In genomic region chr1:89042956-89043355, GRCm38 (mm10) we compare ENCODE assay signal across 24 mouse cellular contexts. TPM values are rescaled to one million over a fixed set of nuclear protein-coding genes. Genes with fewer than 3 reads are reported as not detected.
DNase-seq lines count a peak whose midpoint lies in the region; ATAC-seq and TF ChIP-seq lines count a peak whose summit lies in the region.
"Had no signal": no experiment of that assay in that cellular context is flagged by ENCODE, and none has a peak within 500 bp of the region (broad histone marks: within the 10 kb centered on the region; RNA-seq: fewer than 3 reads in every experiment).

No protein-coding gene starts in this region.

- H3K9ac ChIP-seq in heart, adult 2 months (ENCODE audit: low read depth, low read length): no peak overlapping the region
- no peak overlapping the region for H3K9ac ChIP-seq in heart, embryonic 11.5 days (ENCODE audit: low read depth, low read length)
- H3K9ac ChIP-seq: embryonic facial prominence, embryonic 15.5 days; liver, postnatal 0 days; midbrain, embryonic 15.5 days had no signal

- H3K4me3 ChIP-seq in heart, adult 2 months: no peak overlapping the region
- no peak overlapping the region for H3K4me3 ChIP-seq in heart, embryonic 11.5 days (ENCODE audit: low read depth, low read length)
- H3K4me3 ChIP-seq: embryonic facial prominence, embryonic 15.5 days; midbrain, embryonic 15.5 days had no signal

- H3K4me2 ChIP-seq in heart, embryonic 11.5 days: no peak overlapping the region
- H3K4me2 ChIP-seq: embryonic facial prominence, embryonic 15.5 days; midbrain, embryonic 15.5 days had no signal

- H3K9me3 ChIP-seq in heart, embryonic 11.5 days (replicated peaks; ENCODE audit: control insufficient read depth, low read length): no peaks in the 10 kb centered on the region
- H3K9me3 ChIP-seq: embryonic facial prominence, embryonic 15.5 days; midbrain, embryonic 15.5 days had no signal

- intact Hi-C loops in heart, adult 2 months (cut with DNase I): loop anchor here (2.0 to 5.0 kb wide), 2 partner anchors 20 to 126 kb away; no protein-coding TSS in a partner anchor

- ATAC-seq in heart, embryonic 11.5 days (replicated peaks; ENCODE audit: insufficient number of reproducible peaks, low FRiP score, low TSS enrichment): no peak
- peak; percentile 37; the same call in 1 of the 2 replicates for ATAC-seq in granulocyte monocyte progenitor cell, adult 5-6 weeks (replicated peaks; ENCODE audit: poor library complexity, severe bottlenecking)
- ATAC-seq in megakaryocyte, adult 5-6 weeks (ENCODE audit: poor library complexity, severe bottlenecking): peak; percentile 63
- ATAC-seq: forebrain, embryonic 16.5 days; liver, postnatal 0 days; midbrain, embryonic 15.5 days had no signal

- no peak for TF ChIP-seq CTCF in heart, adult 2 months (IDR thresholded peaks at IDR 0.05)

- peak in 1 of 2 experiments; percentile 26 for DNase-seq in heart, adult 2 months
- peak; percentile 48 for DNase-seq in ES-CJ7 (ENCODE audit: low read depth, low spot score)
- no peak for DNase-seq in adrenal gland, postnatal 14 days
- no peak for DNase-seq in right cerebral cortex, adult 2 months (ENCODE audit: low spot score in 2 of 2)
- no peak for DNase-seq in cerebellum, postnatal 10 days
- DNase-seq: adrenal gland, adult 2 months; B cell, adult 2 months; cerebellum, postnatal 14 days; embryo, embryonic 11 days; kidney, adult 18-20 months; layer of hippocampus, postnatal 36 days; liver; liver, postnatal 0 days; retina, postnatal 1 day; right cerebral cortex, postnatal 4 days; thymus, postnatal 14 days had no signal

- peaks cover 3% of the 10 kb centered on the region; the same call in 1 of the 2 replicates for H3K36me3 ChIP-seq in heart, adult 2 months (ENCODE audit: control insufficient read depth, insufficient read depth, low read length)
- no peaks in the 10 kb centered on the region for H3K36me3 ChIP-seq in heart, embryonic 11.5 days (ENCODE audit: control insufficient read depth, insufficient read depth, low read length)
- H3K36me3 ChIP-seq: embryonic facial prominence, embryonic 15.5 days; midbrain, embryonic 15.5 days had no signal

- peaks cover 10% of the 10 kb centered on the region for H3K4me1 ChIP-seq in heart, adult 2 months (ENCODE audit: control insufficient read depth, insufficient read depth, low read length)
- 0 out of 2 replicates have a peak, but pooled peaks cover 4% of the 10 kb centered on the region for H3K4me1 ChIP-seq in heart, embryonic 11.5 days (ENCODE audit: control insufficient read depth, insufficient read depth, low read length)

- H3K79me2 ChIP-seq in heart, adult 2 months (replicated peaks; ENCODE audit: control insufficient read depth, insufficient read depth, low read length): no peaks in the 10 kb centered on the region

- H3K27me3 ChIP-seq in heart, adult 2 months (ENCODE audit: control insufficient read depth, insufficient read depth, low read length): no peaks in the 10 kb centered on the region
- H3K27me3 ChIP-seq in heart, embryonic 11.5 days (ENCODE audit: control insufficient read depth, insufficient read depth, low read length): no peaks in the 10 kb centered on the region
- H3K27me3 ChIP-seq: embryonic facial prominence, embryonic 15.5 days; midbrain, embryonic 15.5 days had no signal

- H3K27ac ChIP-seq in heart, adult 2 months: peak overlapping the region; percentile 83
- no peak overlapping the region for H3K27ac ChIP-seq in heart, embryonic 11.5 days (ENCODE audit: low read depth, low read length)
- H3K27ac ChIP-seq: embryonic facial prominence, embryonic 15.5 days; kidney, postnatal 0 days; midbrain, embryonic 15.5 days had no signal

- whole genome bisulfite sequencing in heart, adult 2 months: 45% methylated on average over 10 of the region's 10 CpGs
- WGBS in heart, embryonic 11.5 days (ENCODE audit: insufficient replicate concordance): 84% methylated on average over 10 of the region's 10 CpGs

- TF ChIP-seq POLR2A in heart, adult 2 months (IDR thresholded peaks at IDR 0.05; ENCODE audit: insufficient read depth, low read depth, low read length): no peak

- TF ChIP-seq EP300 in heart, adult 2 months (IDR thresholded peaks at IDR 0.05; ENCODE audit: insufficient read depth, low read depth, low read length): no peak

RNA-seq across cellular contexts. Expression of gene Sh3bp4, which starts 27.3 kb away (rescaled TPM):
- total RNA-seq in heart, adult 2 months (2021): 10 to 100 TPM in 1 of 2 experiments, 1 to 10 TPM in 1; 10.0 to 11.1 TPM
- polyA plus RNA-seq in heart, adult 2 months (2012; rRNA removed): 8.6 and 10.2 TPM in 2 replicates
- 15.3 and 25.2 TPM in 2 replicates for polyA plus RNA-seq in heart, embryonic 11.5 days (2014; fragmentation: Nextera tagmentation; extraction: Ambion mirVana)
- 0.41 and 0.88 TPM in 2 replicates for total RNA-seq in granulocyte monocyte progenitor cell, adult 5-6 weeks (2014; fragmentation: Nextera tagmentation)
- not detected in 2 replicates for total RNA-seq in granulocyte monocyte progenitor cell, adult 5-6 weeks (2017)
- total RNA-seq in megakaryocyte, adult 5-6 weeks (2015): 1.9 and 3.6 TPM in 2 replicates
- total RNA-seq in megakaryocyte, adult 5-6 weeks (2017): 0.94 and 1.3 TPM in 2 replicates
- 15.0 and 19.1 TPM in 2 replicates for total RNA-seq in adrenal gland, postnatal 14 days (2021)
- total RNA-seq: megakaryocyte-erythroid progenitor cell, adult 5-6 weeks had no signal
